Mouse (Mus musculus) Patski (cell line): ENCODE results near the gene Lhfpl3. TPM values are rescaled to one million over a fixed set of nuclear protein-coding genes. Genes with fewer than 3 reads are reported as not detected.

Source experiments
- ATAC-seq: fragments of 100-300 bp; one replicate; pipeline ENCODE4 v1.8.0; 2021
- CTCF ChIA-PET: fragments of 350-600 bp; sonication (Branson Sonifier 250); formaldehyde crosslinking; loops from one replicate; lab custom pipeline; 2022; ENCODE audit warnings: inconsistent platforms; lab: Charles Lee
- POLR2A ChIA-PET: fragments of 350-600 bp; sonication (Branson Sonifier 250); formaldehyde crosslinking; loops from one replicate; lab custom pipeline; 2022; ENCODE audit warnings: antibody characterized with exemption, inconsistent platforms; lab: Charles Lee
- DNase-seq: peaks from one replicate; pipeline ENCODE4 v3.0.0-alpha.2; 2011; ENCODE audit warnings: low read depth, low spot score
- H3K27me3 ChIP-seq: fragments of 371-371 bp; one replicate; pipeline ENCODE4 v1.5.1; 2021
- CTCF ChIP-seq: fragments of 100-300 bp; IDR thresholded peaks from one replicate; pipeline ENCODE4 v1.5.1; 2021
- in situ Hi-C: fragments of 300-500 bp; cut with MboI; formaldehyde crosslinking; loops from 3 replicates; pipeline ENCODE4 v1.11.1; 2018; ENCODE audit warnings: low pct_unique_long_range_greater_than_20kb, mixed read lengths
- polyA plus RNA-seq: library from polyadenylated mRNA; unstranded; gene quantifications from one replicate; pipeline ENCODE4 v1.2.3, GENCODE M21; 2021

Gene Lhfpl3
- polyA plus RNA-seq, 1 experiment from 2014 or later: not detected

DNA sequence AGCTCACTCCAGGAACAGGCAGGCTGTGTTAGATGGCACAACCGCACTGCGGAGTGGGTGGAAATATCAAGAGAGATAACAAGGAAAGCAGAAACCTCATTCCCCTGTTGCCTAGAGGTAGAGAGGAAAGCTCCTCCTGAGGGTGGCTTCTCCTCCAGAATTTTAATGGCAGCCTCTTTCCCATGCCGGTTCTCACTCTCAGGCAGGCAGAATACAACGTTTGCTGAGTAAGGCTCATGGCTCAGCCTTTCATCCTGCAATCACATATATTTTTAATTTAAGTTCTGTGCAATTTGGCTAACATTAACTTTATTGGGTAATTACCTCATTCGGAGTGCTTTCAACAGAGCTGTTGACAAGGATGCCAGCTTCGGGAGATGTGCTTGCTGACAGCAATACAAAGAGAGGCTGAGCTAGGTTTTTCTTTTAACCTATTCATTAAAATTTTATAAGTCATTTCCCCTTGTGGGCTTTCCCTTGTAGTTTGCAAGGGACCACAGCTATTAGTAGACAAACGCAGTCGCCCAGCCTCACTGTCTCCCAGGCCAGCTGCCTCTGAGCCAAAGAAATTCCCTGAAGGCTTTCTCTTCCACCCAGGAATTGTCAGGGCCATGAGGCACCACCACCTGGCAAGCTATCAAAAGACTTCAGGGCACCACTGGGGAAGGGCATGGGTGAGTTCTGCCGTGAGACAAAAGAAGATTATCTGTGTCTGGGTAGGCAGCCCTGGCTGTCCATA lies 394.5 kb downstream of the Lhfpl3 start:
- ATAC-seq (peak; percentile 51), DNase-seq (peak; percentile 22)
- ChIA-PET POLR2A (interaction anchor here (0.6 kb wide), 1 partner anchor 11 kb away, joined by 4 read pairs; no protein-coding TSS in a partner anchor), CTCF (interaction anchor here (1.5 kb wide), 1 partner anchor 8 kb away, joined by 4 read pairs; no protein-coding TSS in a partner anchor)
- no peaks in the 10 kb centered on the region for H3K27me3 ChIP-seq
- no peak for TF ChIP-seq CTCF
- in situ Hi-C loops: no loop called here

DNA sequence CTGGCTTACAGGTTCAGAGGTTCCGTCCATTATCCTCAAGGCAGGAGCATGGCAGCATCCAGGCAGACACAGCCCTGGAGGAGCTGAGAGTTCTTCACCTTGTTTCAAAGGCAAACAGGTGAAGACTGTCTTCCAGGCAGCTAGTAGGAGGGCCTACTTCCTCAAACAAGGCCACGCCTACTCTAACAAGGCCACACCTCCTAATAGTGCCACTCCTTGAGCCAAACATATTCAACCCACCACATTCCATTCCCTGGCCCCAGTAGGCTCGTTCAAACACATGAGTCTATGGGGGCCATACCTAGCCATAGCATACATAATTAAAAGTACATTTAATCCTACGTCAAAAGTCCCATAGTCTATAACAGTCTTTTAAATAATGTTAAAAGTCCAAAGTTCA lies 407.4 kb downstream of the Lhfpl3 start:
- POLR2A ChIA-PET: no interaction called here
- TF ChIP-seq CTCF: no peak
- no peak for ATAC-seq
- in situ Hi-C loops: no loop called here
- no peak for DNase-seq
- no peaks in the 10 kb centered on the region for H3K27me3 ChIP-seq
- CTCF ChIA-PET: no interaction called here

DNA sequence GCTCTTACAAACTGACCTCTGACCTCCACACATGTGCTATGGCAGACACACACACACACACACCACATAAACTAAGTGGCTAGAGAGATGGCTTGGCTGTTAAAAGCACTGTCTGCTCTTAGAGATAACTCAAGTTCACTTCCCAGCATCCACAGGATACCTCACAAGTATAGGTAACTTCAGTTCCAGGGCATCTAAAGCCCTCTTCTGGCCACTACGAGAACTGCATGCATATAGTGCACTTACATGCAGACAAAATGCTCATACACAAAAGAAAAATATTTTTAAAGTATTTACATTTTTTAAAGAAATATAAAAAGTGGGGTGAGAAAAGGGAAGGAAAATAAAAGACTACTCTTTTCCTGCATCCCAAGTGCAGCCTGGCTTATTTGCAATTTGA lies 408.6 kb downstream of the Lhfpl3 start:
- no peaks in the 10 kb centered on the region for H3K27me3 ChIP-seq
- ChIA-PET POLR2A (no interaction called here), CTCF (no interaction called here)
- DNase-seq (no peak), ATAC-seq (no peak)
- TF ChIP-seq CTCF: peak; percentile 38
- in situ Hi-C loops: no loop called here

DNA sequence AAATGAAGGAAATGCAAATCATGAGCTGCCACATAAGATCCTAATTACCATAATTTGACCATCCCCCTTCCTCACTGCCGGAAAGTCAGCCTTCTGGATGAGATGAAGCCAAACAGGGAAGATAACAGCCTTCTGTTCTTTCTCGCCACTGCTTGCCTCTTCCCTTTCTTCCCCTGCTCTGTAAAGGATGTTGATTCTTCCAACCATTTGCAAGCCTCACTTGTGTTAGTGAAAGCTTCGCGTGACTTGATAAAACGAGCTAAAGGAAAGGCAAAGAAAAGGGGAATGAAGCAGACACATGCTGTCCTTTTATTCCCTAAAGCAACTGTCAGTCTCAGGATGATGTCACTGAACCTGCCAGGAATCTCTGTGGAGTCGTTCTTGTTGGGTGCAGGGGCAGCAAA lies 420.1 kb downstream of the Lhfpl3 start:
- H3K27me3 ChIP-seq: peaks cover 3% of the 10 kb centered on the region
- in situ Hi-C loops: no loop called here
- no peak for TF ChIP-seq CTCF
- CTCF ChIA-PET: no interaction called here
- ATAC-seq (no peak), DNase-seq (no peak)
- POLR2A ChIA-PET: no interaction called here

DNA sequence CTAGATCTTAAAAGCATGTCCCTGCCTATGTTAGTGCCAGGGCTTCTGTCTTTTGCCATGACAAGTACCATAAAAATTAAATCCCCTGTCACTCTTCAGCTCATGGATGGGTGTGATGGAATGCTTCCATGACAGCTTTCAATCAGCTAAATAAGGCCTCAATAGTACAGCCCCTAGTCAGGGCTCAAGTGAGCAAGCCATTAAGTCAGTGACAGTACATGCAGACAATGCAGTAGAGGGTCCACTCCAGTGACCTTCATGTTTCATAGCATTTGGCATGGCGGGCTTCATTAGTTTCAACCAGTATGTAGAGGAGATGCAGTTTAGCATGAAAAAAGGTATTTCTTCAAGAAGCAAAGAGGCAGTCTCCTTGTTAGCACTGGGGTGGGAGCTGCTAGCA lies 420.8 kb downstream of the Lhfpl3 start:
- in situ Hi-C loops: no loop called here
- DNase-seq (no peak), ATAC-seq (no peak)
- no peak for TF ChIP-seq CTCF
- H3K27me3 ChIP-seq: peaks cover 3% of the 10 kb centered on the region
- POLR2A ChIA-PET: no interaction called here
- CTCF ChIA-PET: no interaction called here

DNA sequence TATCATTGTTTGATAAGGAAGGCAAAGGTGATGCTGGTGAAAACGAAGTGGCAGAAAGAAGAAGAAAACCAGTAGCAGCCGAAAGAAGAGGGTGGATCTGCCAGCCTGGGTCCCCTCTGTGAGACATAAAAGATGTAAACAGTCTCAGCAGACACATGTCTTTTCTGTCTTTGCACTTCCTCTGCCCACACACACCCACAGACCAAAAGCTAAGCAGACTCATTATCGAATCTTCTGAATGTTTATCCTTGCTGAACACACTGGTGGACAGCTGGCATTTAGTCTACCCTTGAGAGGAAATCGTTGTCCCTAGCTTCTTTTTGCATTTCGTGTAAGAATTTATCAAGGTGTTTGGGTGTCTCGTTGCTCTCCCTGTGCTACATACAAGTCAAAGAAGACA lies 443.8 kb downstream of the Lhfpl3 start:
- ChIA-PET POLR2A (no interaction called here), CTCF (interaction anchor here (1.7 kb wide), 1 partner anchor 8 kb away, joined by 4 read pairs; no protein-coding TSS in a partner anchor)
- no peak for TF ChIP-seq CTCF
- DNase-seq (no peak), ATAC-seq (no peak)
- no peaks in the 10 kb centered on the region for H3K27me3 ChIP-seq
- in situ Hi-C loops: no loop called here

DNA sequence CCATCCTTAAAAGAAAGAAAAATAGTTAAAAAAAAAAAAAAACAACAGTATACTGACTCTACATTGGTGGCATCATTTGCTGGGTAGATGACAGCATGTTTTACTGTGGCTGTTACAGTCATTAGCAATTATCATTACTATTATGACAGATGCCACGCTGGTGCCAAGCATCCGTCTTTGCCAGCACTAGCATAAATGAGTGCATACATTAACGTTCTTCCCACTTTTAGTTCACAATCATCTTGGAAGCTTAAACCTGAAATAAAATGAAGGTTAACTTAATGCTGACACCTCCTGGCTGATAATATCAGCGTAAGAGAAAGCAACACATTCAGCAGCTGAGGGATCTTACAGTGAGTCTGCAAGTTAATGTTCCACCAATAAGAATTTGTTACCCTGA lies 451.0 kb downstream of the Lhfpl3 start:
- ATAC-seq (no peak), DNase-seq (no peak)
- no peaks in the 10 kb centered on the region for H3K27me3 ChIP-seq
- in situ Hi-C loops: no loop called here
- CTCF ChIA-PET: interaction anchor here (1.2 kb wide), 1 partner anchor 32 kb away, joined by 3 read pairs; no protein-coding TSS in a partner anchor
- POLR2A ChIA-PET: no interaction called here
- TF ChIP-seq CTCF: no peak

DNA sequence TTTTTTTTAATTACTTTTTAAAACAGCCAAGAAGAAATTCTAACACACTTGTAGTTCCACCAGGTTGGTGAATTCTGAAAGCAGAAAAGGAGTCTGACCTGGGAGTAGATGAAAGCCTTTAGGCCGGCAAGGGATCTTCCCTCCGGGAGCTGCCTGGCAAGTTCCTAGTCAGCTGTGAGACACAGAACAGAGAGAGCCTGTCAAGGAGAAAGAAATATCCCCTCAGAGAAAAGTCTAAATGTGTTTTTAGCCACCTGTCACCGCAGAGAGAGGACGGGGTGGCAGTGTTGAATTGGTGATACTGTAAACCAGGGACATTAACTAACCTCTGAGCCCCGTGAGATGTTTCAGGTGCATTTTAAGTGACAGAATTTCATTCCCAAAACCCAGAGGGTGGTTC lies 467.2 kb downstream of the Lhfpl3 start:
- ChIA-PET CTCF (no interaction called here), POLR2A (no interaction called here)
- TF ChIP-seq CTCF: no peak
- in situ Hi-C loops: no loop called here
- H3K27me3 ChIP-seq: no peaks in the 10 kb centered on the region
- DNase-seq: no peak
- no peak for ATAC-seq

DNA sequence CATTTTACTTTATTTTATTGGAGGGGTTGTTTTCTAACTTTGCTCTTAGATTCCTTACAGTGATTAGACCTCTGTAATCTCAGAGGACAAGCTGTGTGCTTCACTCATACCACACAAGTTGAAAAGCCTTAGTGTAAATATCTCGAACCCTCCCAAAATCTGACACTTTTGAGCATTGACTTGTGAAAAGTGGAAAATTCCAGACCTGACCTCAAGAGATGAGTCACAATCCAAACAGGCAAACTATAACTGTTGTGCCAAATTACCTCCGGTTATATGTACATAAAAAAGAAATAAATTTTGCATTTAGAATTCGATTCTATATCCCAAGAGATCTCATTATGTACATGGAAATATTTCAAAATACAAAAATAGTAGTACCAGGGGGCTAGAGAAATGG lies 468.8 kb downstream of the Lhfpl3 start:
- no peak for TF ChIP-seq CTCF
- ATAC-seq: peak; percentile 35

DNA sequence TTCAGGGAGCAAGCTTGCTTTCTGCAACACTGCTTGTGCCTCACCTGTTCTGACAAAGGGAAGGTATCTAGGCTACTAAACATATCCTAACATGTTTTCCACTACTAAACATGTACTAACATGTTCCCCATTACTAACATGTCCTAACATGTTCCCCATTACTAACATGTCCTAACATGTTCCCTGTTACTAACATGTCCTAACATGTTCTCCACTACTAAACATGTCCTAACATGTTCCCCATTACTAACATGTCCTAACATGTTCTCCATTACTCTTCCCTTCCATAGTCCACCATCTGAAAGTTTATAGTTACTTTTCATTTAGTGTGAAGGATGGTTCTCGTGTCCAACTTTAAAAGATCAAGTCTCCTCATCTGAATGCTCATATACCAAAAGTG lies 473.8 kb downstream of the Lhfpl3 start:
- no peak for TF ChIP-seq CTCF
- ChIA-PET POLR2A (no interaction called here), CTCF (no interaction called here)
- in situ Hi-C loops: loop anchor here (10.0 kb wide), 2 partner anchors 65 to 585 kb away; no protein-coding TSS in a partner anchor
- no peak for ATAC-seq
- H3K27me3 ChIP-seq: no peaks in the 10 kb centered on the region
- DNase-seq: no peak

More for the DNA sequence above, 468.8 kb downstream of the Lhfpl3 start:
- in situ Hi-C loops: no loop called here
- H3K27me3 ChIP-seq: no peaks in the 10 kb centered on the region
- POLR2A ChIA-PET: no interaction called here
- CTCF ChIA-PET: no interaction called here
- peak; percentile 15 for DNase-seq
